Mouse (Mus musculus) layer of hippocampus, adult 9-10 months (tissue): Measurements from ENCODE around the gene Dynlt3.
"Not testable (repeated sequence)": the region's sequence is repeated elsewhere in the genome, so short reads cannot be mapped to it uniquely, and the experiment has no call there.

Source experiments
- DNase-seq: peaks from one replicate; pipeline ENCODE4 v3.0.0; 2022; ENCODE audit warnings: low spot score

Gene Dynlt3

DNA sequence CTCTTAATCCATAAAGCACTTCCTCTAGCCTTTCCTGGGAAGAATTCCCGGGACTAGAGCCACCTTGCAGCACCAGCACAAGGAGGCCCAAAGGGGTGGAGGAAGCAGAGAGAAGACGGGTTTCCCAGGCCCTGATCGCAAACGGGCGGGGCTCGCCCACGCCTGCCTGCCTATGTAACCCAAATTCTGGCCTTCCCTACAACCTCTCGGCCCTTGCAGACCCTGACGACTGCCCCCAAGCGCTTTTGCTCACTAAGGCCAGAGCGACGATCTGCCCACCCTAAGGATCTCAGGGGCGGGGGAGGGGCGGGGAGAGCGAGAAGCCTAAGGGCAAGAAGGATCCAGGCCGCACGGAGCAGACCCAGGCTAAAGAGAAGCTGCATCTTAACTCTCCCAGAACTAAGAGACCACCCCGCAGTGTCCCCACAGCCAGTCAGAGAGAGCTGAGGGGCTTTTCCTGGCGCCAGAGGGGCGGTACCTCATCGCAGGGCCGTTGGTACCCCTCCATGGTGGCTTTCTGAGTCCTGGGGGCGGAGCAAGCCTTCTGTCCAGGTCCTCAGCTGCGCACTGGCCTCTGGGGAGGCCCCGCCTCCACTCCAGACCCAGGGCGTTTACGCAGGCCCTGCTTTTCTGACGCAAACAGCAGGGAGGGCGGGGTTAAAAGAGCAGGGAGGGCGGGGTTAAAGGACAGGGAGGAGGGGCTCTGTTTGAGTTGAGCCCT is at the start of gene Dynlt3:
Dynlt3 (minus strand) TSS at position 613 of the 721 bp plus-strand sequence.
- no peak for DNase-seq

DNA sequence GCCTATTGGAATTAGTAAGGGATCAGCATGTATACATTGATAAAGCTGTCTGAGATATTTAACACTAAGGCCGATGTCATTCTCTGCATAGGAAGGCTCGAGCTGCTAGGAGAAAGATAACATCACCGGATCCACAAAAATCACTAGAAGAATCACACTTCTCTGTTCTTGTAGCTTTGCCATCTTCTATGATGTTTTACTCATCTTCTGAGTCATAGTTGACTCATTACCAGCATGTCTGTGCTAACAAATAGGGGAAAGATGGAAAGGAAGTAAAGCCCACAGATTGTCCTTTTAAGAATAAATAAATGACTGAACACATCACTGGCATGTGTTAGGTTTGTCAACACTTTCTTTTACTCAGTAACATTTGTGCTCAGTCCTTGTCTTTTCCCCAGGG is 37.0 kb upstream of the Dynlt3 start:
- no peak for DNase-seq

DNA sequence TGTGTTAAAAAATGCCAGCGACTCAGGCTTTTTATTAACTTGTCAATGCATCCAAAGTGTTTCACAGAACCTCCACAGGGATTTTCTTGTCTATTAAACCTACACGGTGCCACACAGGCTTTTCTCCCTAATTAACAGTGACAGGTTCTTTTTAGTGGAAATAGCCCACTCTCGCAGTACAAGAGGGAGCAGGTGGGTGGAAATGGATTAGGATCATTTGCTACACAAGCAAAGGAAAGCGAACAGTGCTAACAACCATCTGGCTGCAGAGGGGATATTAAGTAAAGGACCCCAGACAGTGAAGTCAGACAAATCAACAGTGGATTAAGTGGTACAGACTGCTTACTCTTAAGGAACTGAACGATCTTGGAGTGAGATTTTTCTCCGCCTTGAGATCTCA is 33.2 kb upstream of the Dynlt3 start:
- DNase-seq: no peak

DNA sequence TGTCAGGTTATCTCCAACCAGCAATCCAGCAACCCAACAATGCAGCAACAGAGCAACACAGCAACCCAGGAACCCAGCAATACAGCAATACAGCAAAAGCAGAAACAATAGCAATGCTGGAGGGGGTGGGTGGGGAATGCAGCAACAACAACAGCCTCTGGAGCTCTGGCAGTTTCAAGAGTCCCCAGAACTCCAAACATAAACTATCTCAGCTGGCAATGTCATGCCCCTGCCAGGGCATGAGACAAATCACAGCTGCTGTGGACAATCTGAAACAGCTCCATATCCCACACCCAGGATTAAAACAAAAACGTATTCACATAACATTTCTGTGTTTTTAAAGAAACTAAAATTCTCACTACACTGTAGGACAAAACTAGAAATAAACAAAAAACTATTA is 9.2 kb upstream of the Dynlt3 start:
- no peak for DNase-seq

DNA sequence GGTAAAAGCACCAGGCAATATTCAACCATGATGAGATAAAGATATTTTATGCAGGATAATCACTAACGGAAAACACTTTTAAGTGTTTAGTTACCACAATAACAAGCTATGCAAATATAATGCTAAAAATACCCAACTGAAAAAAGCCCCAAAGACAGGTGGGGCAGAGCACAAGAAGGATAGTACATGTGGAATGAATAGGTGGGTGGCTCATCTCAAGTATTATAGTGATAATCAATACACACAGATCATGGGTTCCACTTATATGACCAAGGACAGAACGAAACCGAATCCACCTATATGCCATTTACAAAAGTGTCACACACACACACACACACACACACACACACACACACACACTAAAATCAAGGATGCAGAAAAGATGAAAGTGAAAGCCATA is 8.6 kb upstream of the Dynlt3 start:
- no peak for DNase-seq

DNA sequence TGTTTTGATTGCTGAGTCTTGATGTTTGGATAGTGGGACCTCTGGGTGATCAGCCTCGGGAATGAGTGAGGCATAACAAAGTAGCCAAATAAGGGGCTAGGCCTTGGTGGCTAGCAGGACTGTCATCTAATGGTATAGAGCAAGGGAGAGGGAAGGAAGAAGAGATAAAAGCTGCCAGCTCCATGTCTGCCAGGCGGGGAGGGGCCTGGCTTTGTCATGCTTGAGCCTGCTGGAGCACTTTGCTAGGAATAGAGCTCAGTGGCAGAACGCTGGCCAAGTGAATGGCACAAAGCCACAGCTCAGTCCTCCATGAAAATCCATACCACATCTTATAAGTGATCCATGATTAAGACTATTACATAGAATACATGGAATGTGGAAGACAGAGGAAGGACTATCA is 10.0 kb downstream of the Dynlt3 start:
- DNase-seq: no peak

DNA sequence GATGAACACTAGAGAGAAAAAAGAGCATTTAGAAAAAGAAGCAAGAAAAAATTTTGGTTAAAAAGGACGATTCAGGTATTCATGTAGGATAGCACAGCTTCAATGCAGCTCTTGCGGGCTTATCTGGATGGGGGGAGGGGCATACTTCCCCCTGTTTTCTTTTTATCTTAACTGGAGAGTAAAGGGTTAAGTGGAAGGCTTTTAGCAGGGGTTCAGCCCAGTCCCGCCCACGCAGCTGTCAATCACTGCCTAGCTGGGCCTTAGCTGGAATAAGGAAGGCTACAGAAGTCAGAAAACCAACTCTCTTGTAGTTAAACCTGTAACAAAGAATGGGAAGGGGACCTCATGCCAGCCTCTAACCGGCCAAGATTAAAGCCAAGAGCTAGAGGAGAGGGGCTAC is 22.2 kb downstream of the Dynlt3 start:
- not testable (repeated sequence) for DNase-seq

DNA sequence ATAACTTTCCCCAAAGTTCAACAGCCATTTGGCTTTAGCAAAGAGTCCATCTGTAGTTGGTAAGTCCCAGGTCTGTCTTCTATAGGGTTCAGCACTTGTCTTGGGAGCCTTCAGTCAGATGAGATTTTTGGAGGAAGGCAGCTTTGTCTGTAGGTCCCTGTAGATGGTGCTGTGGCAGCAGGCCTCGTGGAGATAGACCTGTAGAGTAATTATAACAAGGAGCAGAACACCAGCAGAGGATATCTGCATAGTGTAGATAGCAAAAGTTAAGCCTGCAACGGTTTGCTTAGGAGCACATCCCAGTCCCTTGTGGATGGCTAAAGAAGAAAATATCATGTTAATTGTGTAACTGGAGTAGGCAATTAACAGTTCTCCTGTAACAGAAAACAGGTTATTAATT is 22.7 kb downstream of the Dynlt3 start:
- DNase-seq: not testable (repeated sequence)
